Mouse (Mus musculus) ES-E14 (cell line): ENCODE data around the gene Ccdc36.

Source experiments
- CHD2 ChIP-seq: IDR thresholded peaks from 2 replicates; pipeline ENCODE4 v1.6.1; 2014; ENCODE audit warnings: mild to moderate bottlenecking, low read depth, low read length, inconsistent platforms
- HCFC1 ChIP-seq: IDR thresholded peaks from 2 replicates; pipeline ENCODE4 v1.6.1; 2012; ENCODE audit warnings: low read length, inconsistent platforms, borderline replicate concordance; ENCODE audit not compliant: insufficient read depth
- MAFK ChIP-seq: IDR thresholded peaks from 2 replicates; pipeline ENCODE4 v1.6.1; 2014; ENCODE audit warnings: mild to moderate bottlenecking, low read depth, low read length, inconsistent platforms; ENCODE audit not compliant: insufficient read depth
- ZC3H11A ChIP-seq: IDR thresholded peaks from 2 replicates; pipeline ENCODE4 v1.6.1; 2012; ENCODE audit warnings: low read depth, mild to moderate bottlenecking, inconsistent platforms, low read length, borderline replicate concordance

- no peak for TF ChIP-seq ZC3H11A
- TF ChIP-seq MAFK, result no peak
- TF ChIP-seq CHD2, result no peak
- no peak for TF ChIP-seq HCFC1
Measured at GRCm38 (mm10) chr9:108411381-108411942, 16.8 kb downstream of the Ccdc36 start.
